Mouse (Mus musculus): Measurements from ENCODE around the gene Gm20605.

DNA sequence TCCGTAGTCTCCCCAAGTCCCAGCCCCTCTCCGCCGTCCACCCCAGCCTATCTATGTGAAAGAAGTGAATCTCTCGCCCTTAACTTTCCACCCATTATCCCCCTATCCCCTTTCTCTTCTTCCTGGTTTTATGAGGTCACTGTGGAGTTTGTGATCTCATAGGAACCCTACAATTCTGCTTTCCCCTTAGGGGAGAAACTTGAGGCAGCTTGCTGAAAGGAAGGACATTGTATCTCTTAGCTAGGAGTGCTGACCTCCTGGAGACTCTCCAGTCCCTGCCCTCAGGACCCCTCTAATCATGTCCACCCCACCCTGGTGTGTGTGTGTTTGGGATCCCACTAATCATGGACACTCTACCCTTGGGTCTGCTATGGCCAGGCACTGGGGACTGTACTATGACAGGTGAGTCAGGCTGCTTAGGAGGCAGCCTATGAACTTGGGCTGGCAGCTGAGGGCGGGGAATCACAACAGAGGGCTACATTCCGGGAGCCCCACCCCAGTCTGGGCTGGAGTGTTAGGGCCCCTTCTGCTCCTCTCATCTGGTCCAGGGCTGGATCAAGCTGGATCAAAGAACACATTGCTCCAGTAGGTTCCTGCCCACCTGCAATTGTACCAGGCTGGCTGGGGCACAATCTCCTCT lies 1.1 kb downstream of the Gm20605 start:
- TF ChIP-seq CTCF (IDR thresholded peaks at IDR 0.05; ENCODE audit: control insufficient read depth, insufficient read depth, insufficient replicate concordance, low read depth, low read length) (no peak), POLR2A (IDR thresholded peaks at IDR 0.05; ENCODE audit: control insufficient read depth, low read depth, low read length) (peak; percentile 48; the same call in 1 of the 2 replicates)

All from testis, adult 2 months (tissue).